Mouse (Mus musculus): ENCODE results near the gene Os9. TPM values are rescaled to one million over a fixed set of nuclear protein-coding genes. Genes with fewer than 3 reads are reported as not detected.
A peak's percentile ranks its signal among the peaks of the same experiment; 100 is the strongest.

Gene Os9
- total RNA-seq, 2 experiments from 2014 or later = 106 to 112 TPM

DNA sequence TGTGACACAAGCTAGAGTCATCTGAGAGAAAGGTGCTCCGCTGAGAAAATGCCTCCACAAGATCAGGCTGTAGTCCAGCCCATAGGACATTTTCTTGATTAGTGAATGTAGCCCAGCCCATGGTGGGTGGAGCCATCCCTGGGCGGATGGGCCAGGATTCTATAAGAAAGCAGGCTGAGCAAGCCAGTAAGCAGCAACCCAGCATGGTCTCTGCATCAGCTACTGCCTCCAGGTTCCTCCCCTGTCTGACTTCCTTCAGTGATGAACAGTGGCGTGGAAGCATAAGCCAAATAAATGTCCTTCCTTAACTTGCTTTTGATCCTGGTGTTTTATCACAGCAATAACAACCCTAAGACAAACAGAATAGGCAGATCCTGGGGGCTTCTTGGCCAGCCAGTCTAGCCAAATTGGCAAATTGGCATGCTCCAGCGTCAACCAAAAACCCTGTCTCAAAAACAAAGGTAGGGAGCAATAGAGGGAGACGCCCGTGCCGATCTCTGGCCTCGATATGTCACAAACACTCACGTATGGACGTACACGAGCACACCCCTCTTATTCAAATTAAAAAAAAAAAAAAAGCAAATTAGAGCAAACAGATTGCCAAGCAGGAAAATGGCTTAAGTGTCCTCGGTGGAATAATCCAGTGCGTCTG, 2.0 kb upstream of the Os9 start:
- intact Hi-C loops (cut with DNase I) = loop anchor here (1.0 to 2.0 kb wide), 2 partner anchors 42 to 104 kb away; partner anchors contain the start of gene B4galnt1
- DNase-seq (ENCODE audit: low spot score in 2 of 2) = peak; percentile 48 to 79

DNA sequence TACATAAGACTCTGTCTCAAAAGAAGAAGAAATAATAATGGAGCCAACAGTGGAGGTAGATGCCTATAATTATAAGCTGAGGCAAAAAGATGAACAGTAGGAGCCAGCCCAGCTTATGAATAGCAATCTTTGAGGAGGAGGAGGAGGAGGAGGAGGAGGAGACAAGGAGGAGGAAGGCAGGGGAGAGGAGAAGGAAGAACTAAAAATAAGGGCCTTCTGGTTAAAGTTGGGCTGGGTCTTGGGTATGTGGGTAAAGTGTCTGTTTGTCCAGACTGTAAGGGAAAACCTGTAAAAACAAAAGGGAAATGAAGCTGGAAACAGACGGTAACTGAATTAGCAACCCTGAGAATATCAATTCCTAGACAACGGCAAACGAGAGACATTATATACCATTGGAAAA, 1.1 kb upstream of the Os9 start:
- DNase-seq (ENCODE audit: low spot score in 2 of 2) = peak in 1 of 2 experiments; percentile 20
- intact Hi-C loops (cut with DNase I) = loop anchor here (2.0 kb wide), 1 partner anchor 105 kb away; no protein-coding TSS in a partner anchor

DNA sequence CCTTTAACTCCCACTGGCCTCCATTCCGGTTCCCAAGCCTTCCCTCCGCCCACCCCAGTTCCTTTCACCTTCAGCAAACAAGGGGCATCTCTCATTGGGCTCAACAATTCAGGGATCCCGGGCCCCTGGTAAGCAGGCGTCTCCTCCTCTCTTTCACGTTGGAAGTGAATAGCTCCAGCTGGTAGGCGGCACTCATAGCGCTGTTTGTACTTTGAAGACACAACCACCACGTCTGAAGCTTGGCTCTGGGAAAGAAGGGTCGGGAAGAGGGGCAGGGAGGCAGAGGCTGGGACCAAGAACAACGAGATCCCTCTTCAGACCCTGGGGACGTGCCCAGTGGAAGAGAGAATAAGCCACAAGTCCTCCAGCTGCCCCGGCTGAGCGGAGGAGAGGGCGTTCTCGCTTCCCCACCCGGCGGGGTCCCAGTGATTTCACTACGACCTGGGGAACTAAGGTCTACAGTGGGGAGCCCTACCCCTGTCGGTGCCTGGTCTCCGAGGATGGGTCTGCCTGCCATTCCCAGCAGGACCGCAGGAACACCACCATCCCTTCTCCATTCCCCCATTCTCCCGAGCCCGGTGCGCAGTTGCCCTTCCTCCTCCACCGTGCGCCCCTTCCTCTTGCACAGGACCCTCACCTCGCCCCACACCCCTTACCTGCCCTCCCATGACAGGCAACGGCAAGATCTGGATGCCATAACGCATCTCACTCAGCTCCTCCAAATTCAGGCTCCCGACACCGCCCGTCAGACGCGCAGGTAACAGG, 448 bp downstream of the Os9 start:
- DNase-seq (ENCODE audit: low spot score in 2 of 2) = peak in 1 of 2 experiments; percentile 32
- intact Hi-C loops (cut with DNase I) = no loop called here

DNA sequence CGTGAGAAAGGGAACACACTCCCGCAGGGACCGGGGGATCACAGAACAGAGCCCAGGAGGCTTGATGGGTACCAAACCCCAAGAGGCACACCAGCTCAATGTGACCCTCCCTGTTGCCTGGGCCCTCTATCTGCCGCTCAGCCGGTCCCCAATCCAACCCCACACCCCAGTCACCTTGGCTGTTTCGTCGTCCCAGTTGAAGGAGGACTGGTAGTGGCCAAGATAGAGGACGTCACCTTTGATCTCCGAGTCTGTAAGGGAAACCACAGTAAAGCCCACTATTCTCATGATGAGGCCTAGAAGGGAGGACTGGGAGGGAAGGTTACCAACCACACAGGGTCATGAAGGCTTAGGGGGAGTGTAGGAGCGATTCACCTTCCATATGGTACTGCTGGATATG, 1.7 kb downstream of the Os9 start:
- intact Hi-C loops (cut with DNase I) = no loop called here
- no peak for DNase-seq (ENCODE audit: low spot score in 2 of 2)

DNA sequence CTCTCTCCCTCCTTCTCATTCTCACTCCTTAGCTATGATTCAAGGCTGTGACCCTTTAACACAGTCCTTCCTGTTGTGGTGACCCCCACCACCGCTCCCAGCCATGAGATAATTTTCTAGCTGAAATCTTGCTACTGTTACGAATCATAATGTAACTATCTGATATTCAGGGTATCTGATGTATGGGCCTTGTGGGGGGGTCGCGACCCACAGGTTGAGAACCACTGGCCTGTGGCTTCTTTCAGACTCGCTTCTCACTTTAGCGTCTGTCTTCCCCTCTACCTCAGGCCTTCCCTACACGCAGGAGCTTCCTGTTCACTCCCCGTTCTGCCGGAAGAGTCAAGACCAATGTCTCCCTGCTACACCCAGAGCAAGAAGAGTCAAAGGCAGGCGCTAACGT, 2.5 kb downstream of the Os9 start:
- no peak for DNase-seq (ENCODE audit: low spot score in 2 of 2)

DNA sequence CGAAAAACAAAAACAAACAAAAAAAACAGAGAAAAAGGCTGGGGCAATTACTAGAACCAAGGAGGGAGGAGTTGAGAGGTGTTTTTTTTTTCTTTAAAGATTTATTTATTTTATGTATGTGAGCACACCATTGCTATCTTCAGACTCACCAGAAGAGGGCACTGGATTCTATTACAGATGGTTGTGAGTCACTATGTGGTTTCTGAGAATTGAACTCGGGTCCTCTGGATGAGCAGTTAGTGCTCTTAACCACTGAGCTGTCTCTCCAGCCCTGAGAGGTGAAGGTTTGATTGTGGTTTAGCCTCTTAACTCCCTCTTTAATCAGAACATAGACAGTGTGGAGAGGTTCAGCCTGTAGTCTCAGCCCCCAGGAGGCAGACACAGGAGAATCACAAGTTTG, 5.9 kb downstream of the Os9 start:
- intact Hi-C loops (cut with DNase I) = no loop called here
- no peak for DNase-seq (ENCODE audit: low spot score in 2 of 2)

More for the DNA sequence above, 2.5 kb downstream of the Os9 start:
- intact Hi-C loops (cut with DNase I) = no loop called here

DNA sequence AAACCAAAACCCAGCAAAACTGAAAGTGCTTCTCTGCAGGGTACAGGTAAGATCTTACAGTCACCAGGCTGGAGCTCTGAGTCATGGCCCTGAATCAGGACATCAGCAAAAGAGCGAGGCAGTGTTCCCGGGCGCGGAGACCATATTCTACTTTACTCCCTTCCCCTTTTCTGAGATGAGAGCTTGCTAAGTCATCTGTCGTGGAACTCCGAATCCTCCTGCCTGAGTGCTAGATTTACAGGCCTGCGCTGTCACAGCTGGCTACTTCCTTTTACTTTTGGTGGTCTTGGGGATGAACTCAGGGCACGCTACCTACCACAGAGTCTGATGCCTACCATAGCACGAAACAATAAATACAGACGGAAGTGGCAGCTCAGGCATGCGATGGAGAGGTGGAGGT, 6.5 kb downstream of the Os9 start:
- DNase-seq (ENCODE audit: low spot score in 2 of 2) = no peak
- intact Hi-C loops (cut with DNase I) = no loop called here

DNA sequence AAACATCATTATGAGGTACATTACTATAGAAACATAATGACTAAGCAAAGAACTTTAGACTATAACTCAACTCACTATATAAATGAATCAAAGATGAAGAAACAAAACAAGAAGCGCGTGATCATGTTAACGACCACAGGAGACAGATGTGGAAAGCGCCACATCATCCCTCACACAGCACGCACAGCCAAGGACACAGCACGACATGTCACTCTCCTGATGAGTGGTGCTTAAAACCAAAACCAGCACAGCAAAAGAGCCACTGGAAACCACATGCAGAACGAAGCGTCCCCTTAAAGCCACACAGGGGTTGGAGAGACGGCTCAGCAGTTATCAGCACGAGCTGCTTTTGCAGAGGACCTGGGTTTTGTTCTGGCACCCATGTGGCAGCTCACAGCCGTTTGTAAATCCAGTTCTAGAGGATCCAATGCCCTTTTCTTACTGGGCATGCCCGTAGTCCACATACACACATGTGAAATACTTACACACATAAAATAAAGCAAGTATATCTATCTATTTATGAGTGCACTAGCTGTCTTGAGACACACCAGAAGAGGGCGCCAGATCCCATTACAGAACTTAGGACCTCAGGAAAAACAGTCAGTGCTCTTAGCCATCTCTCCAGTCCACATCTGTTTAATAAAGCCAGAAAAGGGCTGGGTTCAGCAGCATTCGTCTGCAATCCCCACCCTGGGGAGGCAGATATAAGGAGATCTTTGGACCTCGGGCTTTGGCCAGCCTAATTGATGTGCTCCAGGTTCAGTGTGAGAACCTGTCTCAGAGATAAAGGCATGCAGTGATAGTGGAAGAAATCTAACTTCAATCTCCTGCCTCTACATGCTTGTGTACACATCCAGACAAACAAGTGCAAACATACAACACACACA, 9.7 kb downstream of the Os9 start:
- intact Hi-C loops (cut with DNase I) = no loop called here
- DNase-seq (ENCODE audit: low spot score in 2 of 2) = no peak

DNA sequence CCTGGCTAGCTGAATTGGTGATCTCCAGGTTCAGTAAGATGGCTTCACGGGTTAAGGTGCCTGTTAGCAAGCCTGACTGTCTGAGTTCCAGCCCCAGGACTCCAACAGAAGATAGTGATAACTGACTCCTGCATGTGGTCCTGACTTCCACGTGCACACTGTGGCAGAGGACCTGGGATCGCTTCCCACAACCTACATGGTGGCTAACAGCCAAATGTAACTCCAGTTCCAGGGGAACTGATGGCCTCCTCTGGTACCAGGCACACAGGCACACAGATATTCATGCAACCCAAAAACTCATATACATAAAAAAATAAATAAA, 12.7 kb downstream of the Os9 start:
- intact Hi-C loops (cut with DNase I) = no loop called here
- DNase-seq (ENCODE audit: low spot score in 2 of 2) = no peak

DNA sequence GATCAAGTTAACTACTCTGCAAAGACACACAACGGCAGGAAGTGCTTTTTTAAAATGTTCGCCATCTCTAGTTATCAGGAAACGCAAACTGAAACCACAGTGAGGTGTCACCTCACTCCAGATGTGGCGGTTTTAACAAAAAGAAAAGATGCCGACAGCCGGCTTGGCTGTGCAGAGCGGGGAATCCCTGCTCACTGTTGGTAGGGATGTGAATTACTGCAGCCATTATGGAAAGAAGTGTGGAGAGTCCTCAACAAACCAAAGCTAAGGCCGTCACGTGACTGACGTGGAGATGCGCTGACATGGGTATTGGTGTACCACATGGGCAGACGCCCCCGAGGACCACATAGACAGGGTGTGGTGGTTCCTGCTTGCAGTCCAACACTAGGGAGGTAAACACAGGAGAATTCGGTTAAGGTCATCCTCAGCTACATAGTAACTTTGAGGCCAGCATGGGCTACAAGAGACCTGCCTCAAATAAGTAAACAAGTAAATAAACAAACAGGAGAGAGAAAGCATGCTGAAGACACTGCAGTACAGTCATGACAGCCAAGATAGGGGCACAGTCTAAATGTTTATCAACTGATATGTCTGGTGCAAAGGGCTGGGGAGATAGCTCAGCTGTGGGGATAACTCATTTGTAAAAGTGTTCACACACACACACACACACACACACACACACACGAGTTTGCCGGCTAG, 13.2 kb downstream of the Os9 start:
- intact Hi-C loops (cut with DNase I) = no loop called here
- DNase-seq (ENCODE audit: low spot score in 2 of 2) = no peak

DNA sequence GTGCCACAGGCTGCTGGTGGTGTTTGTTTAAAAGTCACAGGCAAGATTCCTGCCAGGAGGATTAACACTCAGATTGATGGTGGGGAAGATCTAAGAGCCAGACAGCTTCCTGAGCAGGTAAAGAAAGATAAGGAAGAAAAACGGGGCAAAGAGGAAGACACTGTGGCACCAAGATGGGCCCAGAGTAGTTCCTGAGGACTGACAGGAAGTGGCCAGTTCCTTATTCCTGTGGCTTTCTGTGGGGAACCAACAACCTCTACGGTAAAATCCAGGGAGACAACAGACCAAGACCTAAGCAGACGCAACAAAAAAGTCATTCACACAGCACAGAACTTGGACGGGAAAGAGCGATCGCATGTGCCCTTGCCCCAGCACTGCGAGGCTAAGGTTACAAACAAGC, 17.3 kb downstream of the Os9 start:
- intact Hi-C loops (cut with DNase I) = no loop called here

DNA sequence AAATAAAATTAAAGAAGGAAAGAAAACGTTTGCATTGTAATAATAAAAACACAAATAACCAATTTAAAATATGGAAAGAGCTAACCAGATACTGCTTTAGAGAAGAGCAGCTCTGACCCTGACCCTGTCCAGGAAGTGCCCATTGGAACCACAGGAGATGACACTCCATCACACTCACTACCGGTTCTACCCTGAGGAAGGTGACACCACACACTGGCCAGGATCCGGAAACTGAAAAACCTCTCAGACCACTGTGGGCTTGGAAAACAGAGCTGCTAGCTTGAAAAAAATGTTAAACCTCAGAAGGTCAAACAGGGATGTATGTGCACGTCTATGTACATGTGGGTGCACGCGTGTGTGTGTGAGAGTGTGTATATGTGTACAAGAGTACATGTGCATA, 19.8 kb downstream of the Os9 start:
- DNase-seq (ENCODE audit: low spot score in 2 of 2) = no peak
- intact Hi-C loops (cut with DNase I) = no loop called here

More for the DNA sequence above, 17.3 kb downstream of the Os9 start:
- no peak for DNase-seq (ENCODE audit: low spot score in 2 of 2)

DNA sequence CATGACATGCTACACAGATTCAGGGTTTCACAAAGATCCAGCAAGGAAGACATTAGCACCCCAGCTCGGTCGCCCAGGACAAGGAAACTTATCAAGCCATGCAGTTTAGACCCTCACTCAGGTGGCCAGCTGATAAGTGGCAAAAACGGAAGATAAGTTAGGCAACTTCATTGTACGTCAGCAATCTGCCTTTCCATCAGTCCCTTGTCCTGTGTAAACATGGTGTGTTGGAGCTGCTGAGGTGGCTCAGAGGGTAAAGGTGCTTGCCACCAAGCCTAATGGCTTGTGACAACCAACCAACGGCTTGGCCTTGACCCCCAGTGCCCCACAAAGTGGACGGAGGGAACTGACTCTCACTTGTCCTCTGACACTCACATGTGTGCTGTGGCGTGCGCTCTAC, 20.5 kb downstream of the Os9 start:
- no peak for DNase-seq (ENCODE audit: low spot score in 2 of 2)
- intact Hi-C loops (cut with DNase I) = no loop called here

DNA sequence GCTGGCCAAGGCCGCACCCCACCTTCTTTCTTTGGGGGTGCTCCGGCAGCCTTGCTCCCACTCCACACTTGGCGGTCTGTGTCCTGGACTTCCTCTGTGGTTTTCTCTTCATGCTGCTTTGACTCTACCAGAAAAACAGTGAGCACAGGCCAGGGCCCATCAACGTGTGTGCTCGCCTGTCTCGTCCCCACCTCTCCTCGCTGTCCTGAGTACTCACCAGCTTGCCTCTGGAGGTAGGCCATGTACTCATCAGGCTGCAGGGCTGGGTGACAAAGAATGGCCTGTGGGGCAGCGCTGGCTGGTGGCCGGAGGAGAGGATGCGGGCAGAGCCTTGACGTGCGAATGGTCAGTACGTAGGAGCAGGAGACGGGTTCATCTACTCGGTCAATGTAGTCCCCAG, 21.1 kb downstream of the Os9 start:
- intact Hi-C loops (cut with DNase I) = no loop called here
- DNase-seq (ENCODE audit: low spot score in 2 of 2) = no peak

DNA sequence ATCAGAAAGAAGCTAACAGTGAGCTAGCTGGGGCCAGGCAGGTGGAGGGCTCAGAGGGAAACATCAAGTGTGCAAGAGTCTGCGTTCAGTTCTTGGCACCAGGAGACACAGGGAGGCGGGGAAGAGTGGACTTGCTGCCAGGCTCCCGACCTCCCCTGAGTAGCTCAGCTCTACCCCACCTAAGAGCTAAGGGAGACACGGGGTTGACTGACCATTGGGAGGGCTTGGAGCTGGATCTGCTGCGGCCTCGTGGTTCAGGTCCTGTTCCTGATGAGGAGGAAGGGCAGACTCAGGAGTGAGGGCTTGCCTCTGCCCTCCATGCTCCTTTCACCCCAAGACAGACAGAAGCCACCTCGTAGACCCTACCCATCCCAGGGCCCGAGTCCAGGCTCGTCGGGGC, 21.7 kb downstream of the Os9 start:
- no peak for DNase-seq (ENCODE audit: low spot score in 2 of 2)
- intact Hi-C loops (cut with DNase I) = no loop called here

DNA sequence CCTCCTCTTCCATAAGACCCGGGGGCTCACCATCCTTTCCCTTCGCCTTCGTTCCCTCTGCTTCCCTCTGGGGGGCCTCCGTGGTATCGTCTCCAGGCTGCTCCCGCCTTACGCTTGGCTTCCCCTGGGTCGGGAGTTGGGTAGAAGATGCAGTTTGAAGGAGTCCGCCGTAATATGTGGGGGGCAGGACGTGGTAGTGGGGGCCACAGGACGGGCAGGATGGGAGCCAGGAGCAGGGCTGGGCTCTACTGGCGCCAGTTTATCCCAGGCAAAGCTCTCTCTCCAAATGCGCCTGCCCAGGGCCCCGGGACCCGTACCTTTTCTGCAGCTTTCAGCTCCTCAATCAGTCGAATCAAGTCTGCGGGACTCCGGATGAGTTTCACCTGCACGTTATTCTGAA, 22.4 kb downstream of the Os9 start:
- intact Hi-C loops (cut with DNase I) = no loop called here
- DNase-seq (ENCODE audit: low spot score in 2 of 2) = no peak

DNA sequence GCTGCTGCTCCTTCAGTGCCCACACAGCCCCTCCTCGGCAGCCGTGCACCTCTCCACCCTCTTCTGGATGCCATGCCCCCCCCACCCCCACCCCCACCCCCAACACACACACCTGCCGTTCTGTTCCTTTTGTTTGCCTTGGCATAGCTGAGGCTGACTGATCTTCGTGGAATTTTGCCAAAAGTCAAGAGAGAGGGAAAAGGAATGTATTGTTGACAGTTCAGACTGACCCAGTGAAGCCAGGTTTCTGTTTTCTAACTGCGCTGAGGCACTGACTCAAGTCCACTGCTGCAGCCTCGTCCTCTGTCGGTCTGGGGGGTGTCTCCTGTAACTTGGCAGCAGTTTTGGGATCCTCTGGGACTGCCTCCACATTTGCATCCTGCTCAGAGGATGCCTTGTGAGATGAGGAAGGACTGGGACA, 26.5 kb downstream of the Os9 start:
- intact Hi-C loops (cut with DNase I) = no loop called here
- DNase-seq (ENCODE audit: low spot score in 2 of 2) = peak in 1 of 2 experiments; percentile 65

DNA sequence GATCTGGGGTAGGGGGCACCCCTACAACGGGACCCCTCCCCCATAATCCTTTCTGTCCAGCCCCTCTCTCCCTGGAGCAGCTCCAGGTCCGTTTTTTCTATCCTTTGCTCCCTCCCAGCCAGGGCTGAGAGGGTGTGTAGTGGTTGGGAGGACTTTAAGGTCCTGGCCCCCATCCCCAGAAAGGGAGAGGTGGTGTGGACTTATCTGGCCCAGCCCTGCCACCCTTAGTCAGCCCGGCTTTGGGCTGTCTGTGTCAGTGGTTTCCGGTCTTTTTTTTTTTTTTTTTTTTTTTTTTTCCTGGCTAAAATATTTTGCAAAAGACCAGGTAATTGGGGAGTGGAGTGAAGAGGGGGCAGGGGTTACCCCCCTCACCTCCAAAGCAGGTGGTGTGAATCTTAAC, 28.2 kb downstream of the Os9 start:
- no peak for DNase-seq (ENCODE audit: low spot score in 2 of 2)
- intact Hi-C loops (cut with DNase I) = no loop called here

DNA sequence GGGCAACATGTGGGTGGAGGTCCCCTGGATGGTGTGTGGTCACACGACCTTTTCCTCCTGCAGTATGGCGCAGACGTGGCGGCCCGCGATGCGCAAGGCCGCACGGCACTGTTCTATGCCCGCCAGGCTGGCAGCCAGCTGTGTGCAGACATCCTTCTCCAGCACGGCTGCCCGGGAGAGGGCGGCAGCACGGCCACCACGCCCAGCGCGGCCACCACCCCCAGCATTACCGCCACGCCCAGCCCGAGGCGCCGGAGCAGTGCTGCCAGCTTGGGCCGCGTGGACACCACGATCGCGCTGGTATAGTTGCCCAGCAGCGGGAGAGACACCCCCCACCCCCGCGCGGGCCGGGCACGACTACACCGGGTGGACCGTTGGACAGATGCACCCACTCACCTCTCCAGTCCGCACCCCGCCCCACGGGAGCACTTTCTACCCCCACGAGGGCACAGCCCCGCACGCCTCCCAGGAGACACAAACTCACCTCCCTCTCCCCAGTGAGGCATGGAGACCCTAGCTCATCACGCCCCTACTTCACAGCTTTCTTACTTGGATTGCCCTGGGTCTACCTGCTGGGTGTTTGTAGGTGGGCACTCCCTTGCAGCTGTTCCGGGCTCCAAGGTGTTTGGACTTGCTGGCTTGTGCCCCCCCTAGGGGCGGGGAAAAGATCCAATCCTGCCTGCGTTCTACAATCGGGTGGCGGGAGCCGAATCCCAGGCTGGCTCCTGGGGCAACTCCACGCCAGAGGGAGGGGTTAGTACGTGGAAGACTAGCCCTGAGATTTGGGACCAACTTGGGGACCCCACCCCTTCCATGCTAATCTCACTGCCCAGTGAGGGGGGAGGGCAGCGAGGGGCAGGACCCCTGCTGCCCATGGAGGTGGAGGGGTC, 29.2 kb downstream of the Os9 start:
- no peak for DNase-seq (ENCODE audit: low spot score in 2 of 2)
- intact Hi-C loops (cut with DNase I) = loop anchor here (1.0 kb wide), 1 partner anchor 11 kb away; no protein-coding TSS in a partner anchor
